Mouse (Mus musculus) liver, embryonic 13.5 days (tissue): Measurements from ENCODE around the gene Grhpr. TPM values are rescaled to one million over a fixed set of nuclear protein-coding genes. Genes with fewer than 3 reads are reported as not detected.

Experiments used
- ATAC-seq: fragments of 200-750 bp; cut with Nextera tagmentation; 2 replicates; pipeline ENCODE4 v1.8.0; 2017; ENCODE audit warnings: low read depth, mild to moderate bottlenecking, moderate number of reproducible peaks, moderate library complexity
- DNase-seq: peaks from one replicate; pipeline ENCODE4 v3.0.0; 2022
- H3K27ac ChIP-seq: fragments of 300-500 bp; sonication (generic); 2 replicates; pipeline ENCODE4 v1.5.1; 2015; ENCODE audit warnings: moderate library complexity, mild to moderate bottlenecking, inconsistent platforms
- H3K27me3 ChIP-seq: fragments of 300-500 bp; sonication (generic); 2 replicates; pipeline ENCODE4 v1.6.1; 2015; ENCODE audit warnings: mild to moderate bottlenecking, inconsistent platforms
- H3K36me3 ChIP-seq: fragments of 300-500 bp; sonication (generic); 2 replicates; pipeline ENCODE4 v1.6.1; 2015; ENCODE audit warnings: mild to moderate bottlenecking, inconsistent platforms
- H3K4me1 ChIP-seq: fragments of 300-500 bp; sonication (generic); replicated peaks from 2 replicates; pipeline ENCODE4 v1.6.1; 2015; ENCODE audit warnings: inconsistent platforms
- H3K4me2 ChIP-seq: fragments of 300-500 bp; sonication (generic); 2 replicates; pipeline ENCODE4 v1.6.1; 2015; ENCODE audit warnings: inconsistent platforms, mild to moderate bottlenecking, moderate library complexity
- H3K4me3 ChIP-seq: fragments of 300-500 bp; sonication (generic); replicated peaks from 2 replicates; pipeline ENCODE4 v1.5.1; 2015; ENCODE audit warnings: mild to moderate bottlenecking, inconsistent platforms
- H3K9ac ChIP-seq: fragments of 300-500 bp; sonication (generic); 2 replicates; pipeline ENCODE4 v1.6.1; 2015; ENCODE audit warnings: mild to moderate bottlenecking, inconsistent platforms
- H3K9me3 ChIP-seq: fragments of 300-500 bp; sonication (generic); replicated peaks from 2 replicates; pipeline ENCODE4 v1.6.1; 2016; ENCODE audit warnings: inconsistent platforms
- WGBS: fragments of 180-500 bp; shearing (Covaris S2); methylation state at CpG from one replicate; pipeline ENCODE4 v1.1.7; 2015; ENCODE audit not compliant: insufficient replicate concordance; 5-methylcytosine and 5-hydroxymethylcytosine counted together
- polyA plus RNA-seq: library from polyadenylated mRNA; unstranded; fragments of >200 nt; fragmentation: Nextera tagmentation; extraction: Ambion mirVana; gene quantifications from 2 replicates; pipeline ENCODE4 v1.2.1, GENCODE M21; 2015

Gene Grhpr
- polyA plus RNA-seq, 1 experiment from 2014 or later = 92.2 TPM

DNA sequence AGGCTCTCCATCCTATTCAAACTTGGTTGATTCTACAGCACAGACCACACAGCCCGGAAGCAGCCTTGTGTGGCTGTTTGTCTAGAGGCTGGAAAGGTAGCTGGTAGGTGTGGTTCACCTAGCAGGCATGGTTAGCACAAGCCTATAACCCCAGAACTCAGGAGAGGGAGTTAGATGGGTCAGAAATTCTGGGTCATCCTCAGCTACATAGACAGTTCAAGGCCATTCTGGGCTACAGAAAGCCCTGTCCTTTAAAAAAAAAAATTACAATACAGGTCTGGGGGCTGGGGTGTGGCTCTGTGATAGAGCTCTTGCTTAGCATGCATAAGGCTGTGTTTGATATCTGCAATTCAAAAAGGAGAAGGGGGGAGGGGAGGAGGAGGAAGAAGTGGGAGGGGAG is 32.9 kb upstream of the Grhpr start:
- WGBS = 63% methylated on average over 1 of the region's 1 CpGs
- no peaks in the 10 kb centered on the region for H3K9me3 ChIP-seq

DNA sequence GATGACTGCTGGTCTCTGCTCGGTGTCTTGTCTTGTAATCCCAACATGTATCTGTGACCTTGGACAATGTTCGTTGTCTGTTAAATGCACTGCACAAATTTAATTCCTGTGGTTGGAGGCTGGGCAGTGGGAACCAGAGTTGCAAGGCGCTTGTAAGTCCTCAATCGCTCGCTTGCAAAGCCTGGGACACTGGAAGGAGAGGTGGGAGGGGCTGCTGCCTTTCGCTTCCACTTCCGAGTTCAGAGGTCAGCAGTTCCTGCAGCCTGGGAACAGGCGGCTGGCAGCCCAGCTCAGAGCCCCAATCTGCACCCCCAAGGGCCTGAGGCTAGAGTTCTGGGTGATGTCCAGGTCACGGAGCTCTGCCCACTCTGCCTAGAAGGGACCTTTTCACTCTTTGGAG is 28.2 kb upstream of the Grhpr start:
- DNase-seq (no peak), ATAC-seq (no peak)
- no peak overlapping the region for H3K27ac ChIP-seq
- H3K4me3 ChIP-seq = no peak overlapping the region
- no peaks in the 10 kb centered on the region for H3K4me1 ChIP-seq
- H3K36me3 ChIP-seq = no peaks in the 10 kb centered on the region
- H3K27me3 ChIP-seq = no peaks in the 10 kb centered on the region
- no peak overlapping the region for H3K9ac ChIP-seq
- H3K9me3 ChIP-seq = no peaks in the 10 kb centered on the region
- no peak overlapping the region for H3K4me2 ChIP-seq
- WGBS = 66% methylated on average over 9 of the region's 9 CpGs

More for the DNA sequence above, 32.9 kb upstream of the Grhpr start:
- Histone ChIP-seq H3K27me3 (no peaks in the 10 kb centered on the region), H3K4me1 (no peaks in the 10 kb centered on the region), H3K9ac (no peak overlapping the region), H3K36me3 (no peaks in the 10 kb centered on the region), H3K4me2 (no peak overlapping the region), H3K4me3 (no peak overlapping the region), H3K27ac (no peak overlapping the region)
- no peak for DNase-seq
- no peak for ATAC-seq

DNA sequence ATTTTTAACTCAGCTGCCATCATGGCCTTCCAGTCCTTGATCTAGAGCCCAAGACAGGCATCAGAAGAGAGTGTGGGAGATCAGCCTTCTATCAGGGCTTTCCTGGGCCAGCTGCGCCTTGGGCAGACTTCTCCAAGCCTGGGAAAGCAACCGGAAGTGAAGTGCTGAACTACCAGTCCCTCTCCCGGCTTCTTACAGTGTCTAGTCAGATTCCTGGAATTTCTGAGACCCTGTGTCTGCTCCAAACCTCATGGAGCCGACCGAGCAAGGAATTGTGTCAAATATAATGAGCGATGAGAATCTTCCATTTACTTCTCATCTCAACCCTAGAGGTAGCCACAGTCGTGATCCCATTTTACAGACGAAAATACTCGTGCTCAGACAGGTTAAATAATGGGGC is 22.4 kb upstream of the Grhpr start:
- Histone ChIP-seq H3K27ac (no peak overlapping the region), H3K4me1 (0 out of 2 replicates have a peak, but pooled peaks cover 2% of the 10 kb centered on the region), H3K9ac (no peak overlapping the region), H3K4me3 (no peak overlapping the region), H3K4me2 (no peak overlapping the region), H3K27me3 (no peaks in the 10 kb centered on the region), H3K9me3 (no peaks in the 10 kb centered on the region), H3K36me3 (no peaks in the 10 kb centered on the region)
- DNase-seq = no peak
- ATAC-seq = no peak
- 69% methylated on average over 9 of the region's 9 CpGs for WGBS

DNA sequence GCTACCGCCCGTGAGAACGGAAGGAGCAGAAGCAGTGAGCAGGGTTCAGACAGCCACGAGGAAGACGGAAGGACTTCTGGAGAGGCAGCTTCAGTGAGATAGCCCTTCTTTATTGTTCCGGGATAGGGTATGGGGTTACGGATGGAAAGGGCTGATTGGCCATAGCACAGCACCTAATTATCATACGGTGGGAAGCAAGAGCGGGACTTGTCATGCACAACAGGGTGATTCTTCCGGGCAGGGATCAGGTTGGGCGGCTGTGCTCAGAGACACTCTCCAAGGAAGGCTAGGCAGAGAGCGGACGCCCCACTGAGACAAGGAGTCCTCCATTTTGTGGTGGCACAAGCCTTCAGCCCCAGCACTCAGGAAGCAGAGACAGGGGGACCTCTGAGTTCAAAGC is 22.0 kb upstream of the Grhpr start:
- no peak overlapping the region for H3K4me2 ChIP-seq
- WGBS = 82% methylated on average over 13 of the region's 13 CpGs
- no peaks in the 10 kb centered on the region for H3K36me3 ChIP-seq
- H3K9me3 ChIP-seq = no peaks in the 10 kb centered on the region
- no peak overlapping the region for H3K9ac ChIP-seq
- DNase-seq = no peak
- H3K4me3 ChIP-seq = no peak overlapping the region
- no peak overlapping the region for H3K27ac ChIP-seq
- 0 out of 2 replicates have a peak, but pooled peaks cover 2% of the 10 kb centered on the region for H3K4me1 ChIP-seq
- ATAC-seq = no peak
- H3K27me3 ChIP-seq = no peaks in the 10 kb centered on the region

DNA sequence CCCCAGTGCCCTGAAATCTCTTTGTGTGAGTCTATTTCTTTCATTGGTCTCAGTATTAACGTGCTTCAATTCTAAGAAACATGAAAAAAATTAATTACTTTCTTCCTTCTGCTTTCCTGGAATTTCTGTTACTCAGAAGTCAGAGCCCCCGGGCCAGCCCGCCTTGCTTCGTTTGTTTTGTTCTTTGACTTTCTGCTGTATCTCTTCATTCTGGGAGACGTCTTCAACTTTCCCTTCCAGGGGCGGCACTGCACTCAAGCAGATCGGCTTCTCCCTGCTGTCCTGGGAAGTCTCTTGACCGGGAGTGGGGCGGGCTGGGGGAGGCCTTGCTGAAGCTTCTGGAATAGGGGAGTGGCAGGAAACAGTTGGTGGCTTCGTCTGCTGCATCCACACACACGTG is 18.0 kb upstream of the Grhpr start:
- 50% methylated on average over 11 of the region's 11 CpGs for WGBS
- no peaks in the 10 kb centered on the region for H3K36me3 ChIP-seq
- DNase-seq (no peak), ATAC-seq (no peak)
- no peak overlapping the region for H3K9ac ChIP-seq
- no peak overlapping the region for H3K27ac ChIP-seq
- no peaks in the 10 kb centered on the region for H3K27me3 ChIP-seq
- H3K9me3 ChIP-seq = no peaks in the 10 kb centered on the region
- 0 out of 2 replicates have a peak, but pooled peaks cover 2% of the 10 kb centered on the region for H3K4me1 ChIP-seq
- H3K4me3 ChIP-seq = no peak overlapping the region
- H3K4me2 ChIP-seq = no peak overlapping the region

DNA sequence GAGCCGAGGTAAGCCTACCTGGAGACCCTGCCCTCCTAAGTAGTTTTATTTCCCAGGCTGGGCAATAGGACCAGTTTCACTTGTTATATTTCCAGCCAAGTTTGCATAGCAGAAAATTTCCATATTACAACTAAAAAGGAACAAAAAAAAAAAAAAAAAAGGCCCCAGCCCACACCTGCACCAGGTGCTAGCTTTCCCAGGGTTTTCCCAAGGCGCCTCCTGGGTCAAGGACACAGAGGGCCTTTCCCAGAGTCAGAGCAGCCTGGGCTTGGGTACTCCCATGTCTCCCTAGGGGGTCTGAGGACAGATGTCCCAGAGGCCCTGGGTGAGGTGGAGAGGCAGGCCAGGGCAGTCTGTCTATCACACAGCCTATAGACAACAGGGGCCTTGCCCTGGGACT is 16.0 kb upstream of the Grhpr start:
- H3K4me2 ChIP-seq = no peak overlapping the region
- no peaks in the 10 kb centered on the region for H3K9me3 ChIP-seq
- H3K27me3 ChIP-seq = no peaks in the 10 kb centered on the region
- H3K4me1 ChIP-seq = 0 out of 2 replicates have a peak, but pooled peaks cover 2% of the 10 kb centered on the region
- H3K4me3 ChIP-seq = no peak overlapping the region
- H3K27ac ChIP-seq = no peak overlapping the region
- DNase-seq (no peak), ATAC-seq (no peak)
- H3K9ac ChIP-seq = no peak overlapping the region
- H3K36me3 ChIP-seq = no peaks in the 10 kb centered on the region
- WGBS = 67% methylated on average over 2 of the region's 2 CpGs

DNA sequence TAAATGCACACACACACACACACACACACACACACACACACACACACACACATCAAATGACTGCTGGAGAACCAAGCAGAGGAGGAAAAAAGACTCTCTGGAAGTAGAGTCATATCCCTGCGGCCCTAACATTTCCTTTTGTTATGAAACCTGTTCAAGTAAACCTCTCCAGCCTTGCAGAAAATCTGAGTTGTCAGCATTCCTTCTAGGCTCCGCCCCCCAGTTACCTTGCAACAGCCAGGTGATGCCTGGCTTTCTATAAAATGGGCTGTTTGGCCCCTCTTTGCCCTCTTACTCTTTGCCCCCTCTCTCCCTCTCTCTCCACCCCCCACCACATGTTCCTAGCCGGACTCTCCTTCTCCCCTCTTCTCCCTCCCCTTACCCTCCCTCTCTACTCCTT is 15.5 kb upstream of the Grhpr start:
- 58% methylated on average over 3 of the region's 3 CpGs for WGBS
- Histone ChIP-seq H3K4me2 (no peak overlapping the region), H3K27me3 (no peaks in the 10 kb centered on the region), H3K4me3 (no peak overlapping the region), H3K4me1 (0 out of 2 replicates have a peak, but pooled peaks cover 2% of the 10 kb centered on the region), H3K27ac (no peak overlapping the region), H3K9me3 (no peaks in the 10 kb centered on the region), H3K36me3 (no peaks in the 10 kb centered on the region), H3K9ac (no peak overlapping the region)
- DNase-seq (no peak), ATAC-seq (no peak)

DNA sequence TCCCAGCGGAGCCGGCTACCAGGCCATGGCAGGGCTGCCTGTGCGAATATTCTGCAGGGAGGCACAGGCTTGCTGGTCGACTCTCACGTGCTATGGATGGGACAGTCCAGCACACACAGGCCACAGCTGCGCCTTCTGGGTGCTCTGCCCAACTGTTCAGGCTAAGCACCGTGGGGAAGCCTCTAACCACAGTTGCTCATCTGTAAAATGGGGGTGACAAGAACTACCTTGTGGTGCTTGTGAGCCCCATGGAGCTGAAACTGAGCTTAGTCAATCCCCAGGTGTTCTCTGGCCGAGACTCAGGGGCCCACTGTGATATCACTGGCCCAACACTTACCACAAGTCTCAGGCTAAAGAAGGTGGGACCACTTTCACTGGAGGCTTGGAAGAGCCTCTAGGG is 13.8 kb upstream of the Grhpr start:
- Histone ChIP-seq H3K9me3 (no peaks in the 10 kb centered on the region), H3K4me1 (0 out of 2 replicates have a peak, but pooled peaks cover 5% of the 10 kb centered on the region), H3K27me3 (no peaks in the 10 kb centered on the region), H3K27ac (no peak overlapping the region), H3K4me2 (no peak overlapping the region), H3K9ac (no peak overlapping the region), H3K36me3 (no peaks in the 10 kb centered on the region), H3K4me3 (no peak overlapping the region)
- 67% methylated on average over 8 of the region's 8 CpGs for WGBS
- no peak for DNase-seq
- no peak for ATAC-seq

DNA sequence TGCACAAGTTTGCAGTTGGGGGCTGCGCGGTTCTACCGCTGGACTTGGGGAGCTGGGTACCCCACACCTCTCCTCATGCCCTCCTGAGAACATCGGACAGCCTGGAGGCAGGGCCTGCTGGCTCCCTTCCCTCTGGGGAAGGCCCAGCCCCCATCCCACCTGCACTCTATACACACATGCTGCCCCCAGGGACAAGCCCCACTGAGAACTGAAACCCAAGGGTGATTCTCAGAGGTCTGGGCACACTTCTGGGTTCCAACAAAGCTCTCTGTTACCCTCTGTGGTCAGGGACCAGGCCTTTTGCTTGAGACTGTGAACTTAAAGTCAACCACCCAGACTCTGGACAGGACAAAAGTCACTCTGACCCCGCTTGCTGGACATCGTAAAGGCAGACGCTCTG is 11.1 kb upstream of the Grhpr start:
- no peak overlapping the region for H3K9ac ChIP-seq
- no peak for ATAC-seq
- H3K27ac ChIP-seq = no peak overlapping the region
- H3K4me3 ChIP-seq = no peak overlapping the region
- no peaks in the 10 kb centered on the region; the same call in 1 of the 2 replicates for H3K9me3 ChIP-seq
- H3K4me2 ChIP-seq = no peak overlapping the region
- peaks cover 13% of the 10 kb centered on the region for H3K4me1 ChIP-seq
- H3K36me3 ChIP-seq = no peaks in the 10 kb centered on the region
- H3K27me3 ChIP-seq = no peaks in the 10 kb centered on the region
- DNase-seq = no peak
- 72% methylated on average over 7 of the region's 7 CpGs for WGBS

DNA sequence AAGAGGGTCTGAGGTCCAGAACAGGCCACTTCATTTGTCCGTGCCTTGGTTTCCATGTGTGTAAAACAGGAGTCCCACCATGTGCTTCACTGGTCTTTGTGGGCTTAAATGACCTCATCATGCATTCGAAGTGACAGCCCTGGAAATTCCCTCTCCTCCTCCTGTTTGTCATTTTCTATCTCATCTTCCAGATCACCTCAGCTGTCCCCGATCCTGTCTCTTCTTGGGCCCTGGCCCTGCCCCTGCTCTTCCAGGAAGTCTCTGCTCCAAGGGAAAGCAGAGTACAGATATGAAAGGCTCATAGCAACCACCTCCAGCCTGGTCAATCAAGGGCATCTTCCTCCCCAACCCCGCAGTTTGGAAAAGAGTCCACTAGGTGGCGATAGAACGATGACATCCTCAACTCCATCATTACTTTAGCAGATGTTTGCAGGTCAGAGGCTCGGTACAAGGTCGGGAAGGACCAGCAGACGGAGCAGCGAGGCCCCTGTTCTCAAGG is 10.5 kb upstream of the Grhpr start:
- H3K4me3 ChIP-seq = no peak overlapping the region
- DNase-seq = peak; percentile 38
- no peak for ATAC-seq
- 18% methylated on average over 10 of the region's 10 CpGs for WGBS
- H3K9ac ChIP-seq = no peak overlapping the region
- no peaks in the 10 kb centered on the region; the same call in 1 of the 2 replicates for H3K9me3 ChIP-seq
- no peak overlapping the region for H3K27ac ChIP-seq
- no peaks in the 10 kb centered on the region for H3K36me3 ChIP-seq
- H3K4me2 ChIP-seq = no peak overlapping the region
- H3K27me3 ChIP-seq = no peaks in the 10 kb centered on the region
- H3K4me1 ChIP-seq = peaks cover 13% of the 10 kb centered on the region

DNA sequence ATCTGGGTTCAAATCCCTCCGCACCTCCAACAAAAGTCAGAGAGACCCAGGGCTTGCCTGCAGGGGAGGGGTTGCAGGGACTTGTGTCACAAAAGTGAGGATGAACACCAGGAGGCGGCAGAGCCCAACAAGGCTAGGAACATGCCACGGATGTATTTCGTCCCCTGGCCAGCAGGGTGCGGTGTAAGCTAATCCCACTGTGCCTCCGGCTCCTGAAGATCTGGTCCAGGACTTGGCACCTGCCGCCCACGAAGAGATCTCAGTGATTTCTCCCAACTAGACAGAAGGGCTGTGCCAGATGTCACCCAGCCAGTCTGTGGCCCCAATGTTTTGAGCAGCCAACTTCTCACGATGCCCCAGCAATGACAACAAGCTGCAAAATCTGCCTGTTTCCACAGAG is 7.7 kb upstream of the Grhpr start:
- peak; percentile 61 for ATAC-seq
- H3K27me3 ChIP-seq = no peaks in the 10 kb centered on the region
- H3K9ac ChIP-seq = 0 out of 2 replicates have a peak overlapping the region, but pooled peaks have one; percentile 14
- 11% methylated on average over 9 of the region's 9 CpGs for WGBS
- peak; percentile 83 for DNase-seq
- no peaks in the 10 kb centered on the region for H3K36me3 ChIP-seq
- H3K4me2 ChIP-seq = peak overlapping the region; percentile 50
- 0 out of 2 replicates have a peak overlapping the region, but pooled peaks have one; percentile 6 for H3K4me3 ChIP-seq
- H3K4me1 ChIP-seq = peaks cover 13% of the 10 kb centered on the region
- H3K9me3 ChIP-seq = no peaks in the 10 kb centered on the region; the same call in 1 of the 2 replicates
- no peak overlapping the region for H3K27ac ChIP-seq

DNA sequence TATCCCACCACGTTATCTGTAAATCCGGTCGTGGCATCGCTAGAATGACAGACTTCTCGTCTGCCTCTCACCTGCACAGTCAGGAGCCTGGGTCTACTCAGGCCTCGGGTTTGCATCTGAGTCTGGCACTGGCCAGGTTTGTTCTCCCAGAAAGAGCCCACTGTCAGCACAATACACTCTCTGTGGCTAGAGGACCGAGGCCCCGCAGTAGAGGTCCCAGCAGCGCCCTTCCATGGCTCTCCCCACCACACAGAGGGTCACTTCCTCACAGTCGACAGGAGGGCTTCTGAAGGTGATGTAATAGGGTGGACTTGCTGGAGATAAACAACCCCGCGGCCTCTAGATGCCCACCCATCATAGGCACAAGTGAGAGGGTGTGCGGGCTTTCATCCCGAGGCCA is 7.3 kb upstream of the Grhpr start:
- peak overlapping the region; percentile 50 for H3K4me2 ChIP-seq
- H3K9me3 ChIP-seq = no peaks in the 10 kb centered on the region; the same call in 1 of the 2 replicates
- DNase-seq = no peak
- H3K27ac ChIP-seq = no peak overlapping the region
- peaks cover 17% of the 10 kb centered on the region for H3K4me1 ChIP-seq
- 30% methylated on average over 14 of the region's 14 CpGs for WGBS
- peak; percentile 37; the same call in 1 of the 2 replicates for ATAC-seq
- no peaks in the 10 kb centered on the region for H3K36me3 ChIP-seq
- H3K27me3 ChIP-seq = no peaks in the 10 kb centered on the region
- H3K4me3 ChIP-seq = 0 out of 2 replicates have a peak overlapping the region, but pooled peaks have one; percentile 6
- H3K9ac ChIP-seq = 0 out of 2 replicates have a peak overlapping the region, but pooled peaks have one; percentile 14
